Mouse (Mus musculus) heart, embryonic 16.5 days (tissue): ENCODE measurements around the gene Mthfd1l. TPM values are rescaled to one million over a fixed set of nuclear protein-coding genes. Genes with fewer than 3 reads are reported as not detected.

Source experiments
- ATAC-seq: fragments of 200-750 bp; cut with Nextera tagmentation; replicated peaks from 2 replicates; pipeline ENCODE4 v1.8.0; 2017; ENCODE audit warnings: moderate number of reproducible peaks; ENCODE audit not compliant: insufficient read depth, low FRiP score; ENCODE audit errors: extremely low read depth
- H3K27ac ChIP-seq: fragments of 300-500 bp; sonication (generic); 2 replicates; pipeline ENCODE4 v1.5.1; 2014; ENCODE audit warnings: mild to moderate bottlenecking, low read length, control low read depth, moderate library complexity
- H3K27me3 ChIP-seq: fragments of 300-500 bp; sonication (generic); 2 replicates; pipeline ENCODE4 v1.6.1; 2014; ENCODE audit warnings: low read length, mixed read lengths; ENCODE audit not compliant: control insufficient read depth, insufficient read depth
- H3K36me3 ChIP-seq: fragments of 300-500 bp; sonication (generic); 2 replicates; pipeline ENCODE4 v1.6.1; 2014; ENCODE audit not compliant: control insufficient read depth, insufficient read depth
- H3K4me1 ChIP-seq: fragments of 300-500 bp; sonication (generic); 2 replicates; pipeline ENCODE4 v1.6.1; 2014; ENCODE audit warnings: low read length, mixed read lengths; ENCODE audit not compliant: control insufficient read depth, insufficient read depth
- H3K4me2 ChIP-seq: fragments of 300-500 bp; sonication (generic); 2 replicates; pipeline ENCODE4 v1.6.1; 2014; ENCODE audit warnings: low read depth, mild to moderate bottlenecking, control low read depth, low read length
- H3K4me3 ChIP-seq: fragments of 300-500 bp; sonication (generic); 2 replicates; pipeline ENCODE4 v1.5.1; 2014; ENCODE audit warnings: mild to moderate bottlenecking, control low read depth, low read length
- H3K9ac ChIP-seq: fragments of 300-500 bp; sonication (generic); 2 replicates; pipeline ENCODE4 v1.6.1; 2014; ENCODE audit warnings: low read length, control low read depth
- H3K9me3 ChIP-seq: fragments of 300-500 bp; sonication (generic); replicated peaks from 2 replicates; pipeline ENCODE4 v1.6.1; 2016; ENCODE audit warnings: low read length; ENCODE audit not compliant: control insufficient read depth
- WGBS: fragments of 180-500 bp; shearing (Covaris S2); extraction: QIAGEN DNeasy Blood & Tissue Kit; methylation state at CpG from one replicate; pipeline ENCODE4 v1.1.7; 2014; 5-methylcytosine and 5-hydroxymethylcytosine counted together
- polyA plus RNA-seq: library from polyadenylated mRNA; unstranded; fragments of >200 nt; fragmentation: Nextera tagmentation; extraction: Ambion mirVana; gene quantifications from 2 replicates; pipeline ENCODE4 v1.2.1, GENCODE M21; 2015

The Mthfd1l gene
- polyA plus RNA-seq, 1 experiment from 2014 or later = 10.1 TPM

DNA sequence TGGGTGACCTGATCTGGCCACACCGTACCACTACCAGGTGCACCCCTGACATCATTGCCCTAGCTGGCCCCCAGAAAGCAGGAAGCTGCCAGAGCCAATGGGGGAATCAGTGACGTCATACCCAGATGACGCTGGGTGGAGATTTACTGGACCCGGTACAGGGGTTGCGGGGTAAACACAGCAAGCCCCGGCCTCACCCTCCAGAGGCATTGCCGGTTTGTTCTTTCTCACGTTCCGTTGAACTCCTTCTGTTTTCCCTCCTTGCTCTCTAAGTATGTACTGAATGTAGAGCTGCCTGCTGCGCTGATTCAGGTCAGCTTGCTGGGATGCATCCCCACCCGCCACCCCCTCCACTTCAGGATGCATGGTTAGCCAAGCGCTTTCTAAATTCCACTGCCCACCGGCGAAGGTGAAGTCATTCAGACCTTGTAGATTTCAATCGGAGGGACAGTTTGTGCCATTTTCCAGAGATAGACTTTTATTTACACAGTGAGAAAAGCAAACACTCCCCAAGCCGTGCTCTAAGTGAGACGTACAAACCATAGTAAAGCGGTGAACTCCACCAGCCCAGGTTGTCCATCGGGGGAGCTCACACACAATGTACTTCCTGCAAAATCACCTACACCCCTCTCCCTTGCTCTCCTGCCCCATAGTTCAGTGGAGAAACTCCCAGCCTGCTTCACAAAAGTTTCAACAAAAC is 138.3 kb downstream of the Mthfd1l start:
- no peaks in the 10 kb centered on the region for H3K9me3 ChIP-seq
- no peak overlapping the region for H3K9ac ChIP-seq
- H3K4me1 ChIP-seq = peaks cover 31% of the 10 kb centered on the region
- ATAC-seq = no peak
- WGBS = 59% methylated on average over 19 of the region's 19 CpGs
- no peak overlapping the region for H3K4me3 ChIP-seq
- H3K36me3 ChIP-seq = no peaks in the 10 kb centered on the region
- H3K4me2 ChIP-seq = 0 out of 2 replicates have a peak overlapping the region, but pooled peaks have one; percentile 11
- peak overlapping the region; percentile 68 for H3K27ac ChIP-seq
- no peaks in the 10 kb centered on the region for H3K27me3 ChIP-seq

DNA sequence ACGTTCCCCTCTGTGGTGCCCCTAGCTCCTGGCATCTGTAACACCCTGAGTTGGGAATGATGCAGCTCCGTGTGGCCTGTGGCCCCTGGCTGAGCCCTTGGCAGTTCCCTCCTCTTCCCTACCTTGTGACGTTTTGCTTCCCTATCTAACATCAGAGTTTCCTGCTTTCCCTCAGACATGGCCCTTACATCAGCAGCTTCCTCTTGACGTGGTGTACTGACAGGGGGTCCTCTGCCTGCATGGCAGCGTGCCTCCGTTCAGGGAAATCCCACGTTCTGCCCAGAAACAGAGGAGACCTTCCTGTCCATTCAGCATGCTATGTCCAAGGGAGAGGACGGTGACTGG is 138.8 kb downstream of the Mthfd1l start:
- H3K27ac ChIP-seq = peak overlapping the region; percentile 68
- no peak overlapping the region for H3K9ac ChIP-seq
- H3K4me1 ChIP-seq = peaks cover 26% of the 10 kb centered on the region
- H3K27me3 ChIP-seq = no peaks in the 10 kb centered on the region
- H3K4me3 ChIP-seq = no peak overlapping the region
- WGBS = 57% methylated on average over 8 of the region's 8 CpGs
- no peak overlapping the region for H3K4me2 ChIP-seq
- H3K9me3 ChIP-seq = no peaks in the 10 kb centered on the region
- no peak for ATAC-seq
- no peaks in the 10 kb centered on the region for H3K36me3 ChIP-seq

DNA sequence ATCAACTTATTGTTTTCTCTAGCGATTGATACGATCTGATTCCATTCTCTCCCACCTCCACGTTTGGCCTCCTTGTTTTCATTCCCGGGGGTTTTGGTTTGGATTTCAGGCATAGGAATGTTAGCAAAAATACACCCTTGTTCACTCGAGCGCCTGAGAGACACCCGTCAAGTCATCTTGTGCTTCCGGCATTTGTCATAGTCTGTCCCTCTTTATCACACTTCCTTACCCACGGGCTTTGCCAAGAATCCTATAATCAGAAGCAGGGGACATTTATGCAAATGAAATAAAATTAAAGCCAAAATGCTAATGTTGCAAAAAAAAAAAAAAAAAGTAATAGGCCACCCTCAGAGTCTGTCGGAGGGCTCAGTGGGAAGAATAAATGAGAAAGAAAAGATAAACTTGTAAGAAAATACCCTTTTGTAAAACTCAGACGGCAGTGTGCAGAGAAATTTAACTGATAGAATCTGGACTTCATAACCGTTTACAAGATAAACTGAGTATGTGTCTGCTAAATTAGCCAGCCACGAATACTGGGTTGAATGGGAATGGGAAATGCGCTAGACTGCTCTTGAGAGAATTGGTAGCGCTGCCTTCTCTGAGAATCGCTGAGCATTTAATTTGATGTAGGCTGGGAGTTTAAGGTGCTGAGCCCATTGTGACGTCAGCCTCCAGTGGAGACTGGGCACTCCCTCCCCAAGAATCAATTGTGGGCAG is 139.9 kb downstream of the Mthfd1l start:
- no peaks in the 10 kb centered on the region for H3K36me3 ChIP-seq
- no peak overlapping the region for H3K4me3 ChIP-seq
- no peak overlapping the region for H3K9ac ChIP-seq
- H3K4me1 ChIP-seq = peaks cover 19% of the 10 kb centered on the region
- no peak overlapping the region for H3K4me2 ChIP-seq
- peak overlapping the region; percentile 68 for H3K27ac ChIP-seq
- no peaks in the 10 kb centered on the region for H3K27me3 ChIP-seq
- no peak for ATAC-seq
- H3K9me3 ChIP-seq = no peaks in the 10 kb centered on the region
- 51% methylated on average over 17 of the region's 17 CpGs for WGBS

DNA sequence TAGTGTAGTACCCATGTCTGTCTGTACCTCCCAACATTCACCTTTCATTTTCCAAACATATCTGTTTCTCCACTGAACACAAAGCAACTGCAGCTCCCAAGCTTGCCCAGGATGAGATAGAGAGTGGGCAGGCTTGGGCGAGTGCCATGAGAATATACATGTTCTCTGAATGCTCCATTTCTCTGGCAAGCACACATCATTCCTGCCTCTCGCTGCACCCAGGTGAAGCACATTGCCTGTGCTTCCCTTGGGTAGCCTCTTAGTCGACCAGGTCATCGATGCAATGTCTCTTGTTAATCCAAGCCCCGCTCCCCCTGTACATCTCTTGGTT is 140.4 kb downstream of the Mthfd1l start:
- ATAC-seq = no peak
- WGBS = 76% methylated on average over 5 of the region's 5 CpGs
- H3K4me1 ChIP-seq = peaks cover 17% of the 10 kb centered on the region

DNA sequence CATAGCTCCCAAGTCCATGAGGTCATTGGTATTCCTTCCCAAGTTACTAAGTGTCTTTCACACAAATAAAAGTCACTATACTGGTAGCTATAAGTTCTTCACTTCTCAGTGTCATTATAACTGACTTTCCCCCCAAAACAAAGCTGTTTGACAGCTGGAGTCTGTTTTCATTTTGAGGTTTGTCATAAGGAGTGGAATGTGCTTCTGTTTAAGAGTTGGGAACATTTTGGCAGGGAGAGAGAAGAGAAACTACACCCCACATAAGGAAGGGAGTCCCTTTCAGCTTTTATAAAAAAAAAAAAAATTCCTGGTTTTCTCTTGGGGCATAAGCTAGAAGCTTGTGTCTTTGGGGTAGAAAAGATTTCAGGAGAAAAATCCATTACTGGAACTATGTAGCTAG is 143.7 kb downstream of the Mthfd1l start:
- no peak overlapping the region for H3K4me3 ChIP-seq
- H3K27ac ChIP-seq = peak overlapping the region; percentile 79
- no peaks in the 10 kb centered on the region for H3K27me3 ChIP-seq
- H3K36me3 ChIP-seq = no peaks in the 10 kb centered on the region
- peaks cover 23% of the 10 kb centered on the region for H3K4me1 ChIP-seq
- H3K9me3 ChIP-seq = no peaks in the 10 kb centered on the region
- H3K4me2 ChIP-seq = no peak overlapping the region
- no peak overlapping the region for H3K9ac ChIP-seq
- ATAC-seq = no peak

More for the DNA sequence above, 140.4 kb downstream of the Mthfd1l start:
- Histone ChIP-seq H3K4me3 (no peak overlapping the region), H3K36me3 (no peaks in the 10 kb centered on the region), H3K9ac (no peak overlapping the region), H3K27me3 (no peaks in the 10 kb centered on the region), H3K4me2 (no peak overlapping the region), H3K27ac (peak overlapping the region; percentile 62), H3K9me3 (no peaks in the 10 kb centered on the region)

DNA sequence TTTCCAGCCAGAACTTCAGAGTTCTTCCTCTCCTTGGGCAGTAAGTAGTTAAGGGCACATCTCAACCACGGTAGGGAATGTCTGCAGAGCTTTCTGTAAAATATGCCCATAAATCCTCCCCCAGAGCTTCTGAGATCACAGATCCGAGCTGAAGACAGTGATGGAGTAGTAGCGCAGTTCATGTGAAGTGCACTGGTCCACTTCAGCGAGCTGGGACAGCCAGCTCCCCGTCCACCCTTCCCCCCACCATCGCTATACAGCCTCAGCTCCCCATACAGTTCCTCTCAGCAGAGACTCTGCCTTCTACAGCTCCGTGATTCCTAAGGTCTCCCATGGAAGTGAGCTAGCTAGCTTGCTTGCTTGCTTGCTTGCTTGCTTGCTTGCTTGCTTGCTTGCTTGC is 144.2 kb downstream of the Mthfd1l start:
- no peaks in the 10 kb centered on the region for H3K9me3 ChIP-seq
- peak overlapping the region; percentile 79 for H3K27ac ChIP-seq
- WGBS = 40% methylated on average over 7 of the region's 7 CpGs
- peaks cover 19% of the 10 kb centered on the region for H3K4me1 ChIP-seq
- H3K27me3 ChIP-seq = no peaks in the 10 kb centered on the region
- peak overlapping the region; percentile 23; the same call in 1 of the 2 replicates for H3K4me2 ChIP-seq
- H3K9ac ChIP-seq = no peak overlapping the region
- H3K36me3 ChIP-seq = no peaks in the 10 kb centered on the region
- H3K4me3 ChIP-seq = no peak overlapping the region
- ATAC-seq = no peak

DNA sequence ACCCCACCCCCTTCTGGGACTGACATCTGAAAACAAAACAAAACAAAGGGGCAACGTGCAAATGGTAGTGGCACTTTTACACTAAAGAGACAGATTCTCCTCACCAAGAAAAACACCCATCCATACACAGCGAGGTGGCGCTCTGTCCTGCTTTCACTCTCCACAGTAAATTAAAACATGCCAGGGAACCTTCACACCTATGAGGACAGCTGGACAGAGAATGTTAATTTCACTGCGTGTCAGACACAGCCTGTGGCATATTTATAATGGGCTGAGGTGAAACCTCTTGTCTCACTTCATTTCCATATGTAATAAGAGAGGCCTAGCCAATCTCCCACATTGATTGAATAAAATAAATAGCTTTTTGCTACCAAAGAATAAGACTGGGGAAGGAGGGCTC is 146.4 kb downstream of the Mthfd1l start:
- WGBS = 83% methylated on average over 4 of the region's 4 CpGs
- Histone ChIP-seq H3K4me3 (no peak overlapping the region), H3K4me2 (no peak overlapping the region), H3K27ac (no peak overlapping the region), H3K27me3 (no peaks in the 10 kb centered on the region), H3K9ac (no peak overlapping the region), H3K4me1 (peaks cover 11% of the 10 kb centered on the region), H3K9me3 (no peaks in the 10 kb centered on the region), H3K36me3 (no peaks in the 10 kb centered on the region)
- ATAC-seq = no peak

DNA sequence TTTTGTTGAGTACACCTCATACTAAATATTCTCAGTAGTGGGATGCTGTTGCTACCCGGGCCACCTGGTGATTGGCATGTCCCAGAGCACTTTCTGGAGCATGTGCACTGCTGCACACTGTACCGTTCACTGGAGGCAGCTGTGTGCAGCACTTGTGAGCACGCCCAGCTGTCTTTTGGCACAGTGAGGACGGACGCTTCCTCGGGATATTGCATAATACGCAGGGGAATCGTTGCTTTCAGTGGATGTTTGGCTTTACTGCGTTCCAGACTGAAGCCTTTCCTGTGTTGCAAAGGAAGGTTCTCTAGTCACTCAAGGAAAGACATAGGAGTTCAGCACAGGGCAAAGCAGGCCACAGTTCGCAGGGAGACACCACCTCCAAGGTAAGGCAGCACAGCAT is 147.8 kb downstream of the Mthfd1l start:
- H3K4me2 ChIP-seq = 0 out of 2 replicates have a peak overlapping the region, but pooled peaks have one; percentile 14
- peak; percentile 79 for ATAC-seq
- no peaks in the 10 kb centered on the region for H3K9me3 ChIP-seq
- no peaks in the 10 kb centered on the region for H3K27me3 ChIP-seq
- H3K4me3 ChIP-seq = no peak overlapping the region
- no peak overlapping the region for H3K9ac ChIP-seq
- H3K27ac ChIP-seq = peak overlapping the region; percentile 76
- 49% methylated on average over 10 of the region's 10 CpGs for WGBS
- peaks cover 11% of the 10 kb centered on the region for H3K4me1 ChIP-seq
- no peaks in the 10 kb centered on the region for H3K36me3 ChIP-seq

DNA sequence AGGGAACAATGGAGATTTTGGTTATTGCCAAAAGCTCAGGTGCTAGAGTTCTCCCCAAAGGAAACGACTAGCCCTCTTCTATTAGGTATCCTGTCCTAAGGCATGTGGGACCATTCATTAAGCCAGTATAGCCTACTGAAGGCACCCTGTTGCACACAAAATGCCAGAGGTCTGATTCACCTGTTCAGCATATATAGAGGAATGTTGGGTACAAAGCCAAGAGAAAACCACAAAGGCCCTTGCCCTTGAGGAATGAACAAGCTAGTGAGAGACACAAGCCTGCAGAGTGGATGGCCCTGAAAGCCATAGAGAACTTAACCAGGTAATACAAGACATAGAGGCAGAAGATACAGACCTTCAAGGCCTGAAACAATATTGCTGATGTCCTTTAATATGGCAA is 148.3 kb downstream of the Mthfd1l start:
- WGBS = 77% methylated on average over 1 of the region's 1 CpGs
- Histone ChIP-seq H3K9me3 (no peaks in the 10 kb centered on the region), H3K27ac (peak overlapping the region; percentile 76)

More for the DNA sequence above, 148.3 kb downstream of the Mthfd1l start:
- no peaks in the 10 kb centered on the region for H3K36me3 ChIP-seq
- no peak overlapping the region for H3K9ac ChIP-seq
- H3K27me3 ChIP-seq = no peaks in the 10 kb centered on the region
- 0 out of 2 replicates have a peak overlapping the region, but pooled peaks have one; percentile 14 for H3K4me2 ChIP-seq
- no peak for ATAC-seq
- H3K4me1 ChIP-seq = peaks cover 11% of the 10 kb centered on the region
- no peak overlapping the region for H3K4me3 ChIP-seq
